Mouse (Mus musculus) ZHBTc4 (cell line): ENCODE measurements around the gene Ncam2.

ENCODE experiments used
- DNase-seq: peaks from one replicate; pipeline ENCODE4 v3.0.0-alpha.2; 2011; ENCODE audit warnings: low read depth, low spot score

Gene Ncam2

DNA sequence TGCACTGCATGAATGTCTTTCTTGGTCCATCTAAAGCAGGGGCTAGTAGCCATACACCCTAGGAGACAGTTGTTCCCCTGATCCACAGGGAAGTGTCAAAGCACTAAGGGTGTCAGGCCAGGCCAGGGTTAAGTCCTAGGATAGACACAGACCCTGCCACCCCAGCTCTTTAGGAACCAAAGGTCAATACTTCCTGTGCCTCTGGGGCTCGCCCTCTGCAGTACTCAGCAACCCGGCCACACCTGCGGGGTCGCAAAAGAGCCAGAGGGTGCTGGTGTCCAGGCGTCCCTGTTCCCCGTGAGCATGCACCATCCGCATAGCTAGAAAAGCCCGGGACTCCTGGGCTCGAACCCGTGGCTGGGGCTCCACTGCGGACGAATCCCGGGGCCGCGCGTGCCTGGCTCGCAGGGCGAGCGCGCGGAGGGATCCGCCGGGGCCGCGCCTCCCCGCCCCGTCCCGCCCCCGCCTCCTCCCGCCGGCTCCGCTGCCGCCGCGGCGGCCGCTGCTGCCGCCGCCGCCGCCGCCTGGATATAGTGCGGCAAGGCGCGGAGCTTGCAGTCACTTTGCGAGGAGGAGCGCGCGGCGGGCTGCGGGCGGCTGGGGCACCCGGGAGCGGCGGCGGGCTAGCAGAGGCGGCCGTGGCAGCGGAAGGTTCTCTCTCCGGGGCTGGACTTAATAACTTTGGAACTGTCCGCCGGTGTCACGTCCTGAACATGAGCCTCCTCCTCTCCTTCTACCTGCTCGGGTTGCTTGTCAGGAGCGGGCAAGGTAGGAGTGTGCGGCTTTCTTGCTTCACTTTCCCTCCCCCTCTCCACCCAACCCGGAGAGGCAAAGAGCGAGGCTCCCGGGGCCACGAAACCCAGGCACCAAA is at the start of gene Ncam2:
TSS of gene Ncam2 (plus strand) at position 497 of the 871 bp plus-strand sequence.
- peak; percentile 88 for DNase-seq

DNA sequence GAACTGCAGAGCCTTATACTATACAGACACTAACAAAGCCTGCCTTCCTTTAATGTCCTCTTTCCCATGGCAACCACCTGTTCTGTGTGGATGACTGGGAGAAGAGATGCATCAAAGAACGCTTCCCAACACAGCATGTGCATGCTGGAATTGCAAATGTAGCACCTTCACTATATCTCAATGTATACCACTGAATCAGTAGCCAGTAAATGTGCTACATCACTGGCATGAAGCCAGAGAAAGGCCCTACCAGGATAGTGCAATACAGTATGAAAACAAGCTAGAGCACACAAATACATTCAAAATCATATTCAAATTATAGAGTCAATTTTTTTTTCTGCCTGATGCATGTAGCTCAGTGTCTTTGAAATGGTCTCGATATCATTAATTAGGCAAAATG is 29.7 kb upstream of the Ncam2 start:
- no peak for DNase-seq

DNA sequence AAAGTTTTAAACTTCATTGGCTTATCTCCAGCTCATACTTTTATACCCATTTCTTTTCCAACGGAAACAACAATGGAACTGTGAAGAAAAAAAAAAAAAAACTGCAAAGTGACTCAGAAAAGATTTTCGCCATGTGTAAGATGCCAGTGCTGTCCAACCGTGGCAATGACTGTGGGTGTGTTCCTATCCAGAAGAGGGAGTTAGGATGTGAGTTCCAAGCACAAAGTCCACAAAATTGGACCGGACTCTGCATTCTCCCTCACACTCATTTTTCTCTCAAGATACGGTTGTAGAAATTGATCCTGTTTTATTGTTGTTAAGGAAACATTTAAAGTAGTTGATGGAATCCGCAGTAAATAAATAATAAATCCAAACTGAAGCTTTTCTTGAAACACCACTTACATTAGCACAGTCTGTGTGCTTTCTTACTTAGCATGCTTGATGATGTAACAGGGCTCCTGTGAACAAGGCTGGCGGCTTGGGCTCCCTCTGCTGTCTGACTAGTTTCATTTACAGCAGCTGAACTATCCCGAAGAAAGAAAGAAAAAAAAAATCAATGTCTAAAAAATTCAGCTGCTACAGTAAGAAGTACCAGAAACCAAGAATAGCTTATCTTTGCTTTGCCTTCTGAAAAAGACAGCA is 25.1 kb upstream of the Ncam2 start:
- peak; percentile 45 for DNase-seq

DNA sequence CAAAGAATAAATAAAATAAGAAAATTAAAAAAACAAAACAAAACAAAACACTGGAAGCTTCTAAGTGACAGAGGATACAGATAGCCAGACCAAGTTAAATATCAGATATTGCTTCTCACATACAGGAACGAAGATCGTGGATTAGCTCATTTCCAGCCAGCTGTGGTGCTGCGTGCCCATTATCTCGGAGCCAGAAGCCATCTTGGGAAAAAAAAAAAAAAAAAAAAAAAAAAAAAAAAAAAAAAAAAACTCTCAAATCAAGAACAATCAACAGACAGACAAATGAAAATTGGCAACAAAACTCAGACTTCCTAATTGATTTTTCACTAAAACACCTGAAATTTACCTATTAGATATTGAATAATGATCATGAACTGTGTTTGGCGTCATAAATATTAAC is 20.7 kb upstream of the Ncam2 start:
- DNase-seq = no peak

DNA sequence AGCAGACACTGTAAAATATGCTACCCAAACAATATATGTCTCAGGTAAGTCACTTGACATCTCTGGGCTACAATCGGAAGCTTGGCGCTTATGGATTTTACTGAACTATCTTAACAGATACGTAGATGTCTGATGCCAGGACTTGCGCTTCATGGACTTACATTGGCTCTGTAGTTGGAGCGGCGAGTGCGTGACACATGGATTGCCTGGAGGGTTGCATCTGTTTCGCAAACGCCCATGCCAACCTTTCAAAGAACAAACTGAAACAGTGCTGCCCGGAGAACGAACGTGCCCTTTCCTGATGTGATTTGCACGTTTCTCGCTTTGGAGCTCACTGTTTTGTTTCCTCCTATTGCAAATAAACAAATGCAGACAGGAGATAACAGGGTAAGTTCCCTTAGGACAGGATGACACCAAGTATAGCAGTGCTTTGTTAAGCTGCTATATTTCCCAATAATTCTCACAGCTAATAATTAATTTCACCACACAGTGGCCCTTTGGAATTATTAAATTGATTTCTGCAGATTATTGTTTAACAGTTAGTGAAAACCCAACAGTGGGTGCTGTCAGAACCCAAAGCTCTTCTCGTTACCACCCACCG is 12.8 kb upstream of the Ncam2 start:
- DNase-seq = no peak

DNA sequence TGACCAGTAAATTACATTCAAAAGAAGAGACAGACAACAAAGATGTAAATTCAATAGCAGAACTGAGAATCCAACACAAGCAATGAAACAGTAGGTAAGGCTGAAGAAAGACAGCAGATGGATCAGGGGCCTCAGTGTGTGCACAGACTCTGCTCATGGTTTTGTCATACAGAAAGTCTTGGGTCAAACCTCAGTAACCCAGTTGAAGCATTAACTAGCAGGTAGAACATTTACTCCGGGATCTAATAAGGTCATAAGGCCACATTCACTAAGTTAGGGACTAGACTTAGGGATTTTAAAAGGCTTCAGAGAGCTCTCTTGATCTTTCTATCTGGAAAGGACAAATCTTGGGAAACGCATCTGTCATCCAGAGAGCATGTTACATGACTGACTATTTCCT is 8.9 kb upstream of the Ncam2 start:
- no peak for DNase-seq

DNA sequence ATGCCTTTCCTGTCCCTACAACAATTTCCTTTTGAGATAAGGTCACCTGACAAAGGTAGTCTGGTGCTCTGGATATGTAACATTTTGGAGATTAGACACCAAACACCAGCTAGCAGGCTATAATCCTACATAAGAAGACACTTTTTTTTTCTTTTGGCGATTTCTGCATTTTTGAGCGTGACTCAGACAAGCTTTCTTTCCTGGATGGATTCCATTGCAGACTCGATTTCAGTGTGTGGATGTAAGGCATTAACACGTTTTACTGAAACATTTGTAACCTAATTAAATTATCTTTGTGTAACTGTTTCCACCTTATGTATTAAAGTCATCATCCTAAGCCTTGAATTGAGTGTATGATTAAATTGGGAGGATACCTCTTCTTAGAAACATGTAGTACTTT is 7.9 kb upstream of the Ncam2 start:
- DNase-seq = no peak

GRCm38 (mm10) chr16:81199467-81199866 is 1.0 kb upstream of the Ncam2 start:
- no peak for DNase-seq

DNA sequence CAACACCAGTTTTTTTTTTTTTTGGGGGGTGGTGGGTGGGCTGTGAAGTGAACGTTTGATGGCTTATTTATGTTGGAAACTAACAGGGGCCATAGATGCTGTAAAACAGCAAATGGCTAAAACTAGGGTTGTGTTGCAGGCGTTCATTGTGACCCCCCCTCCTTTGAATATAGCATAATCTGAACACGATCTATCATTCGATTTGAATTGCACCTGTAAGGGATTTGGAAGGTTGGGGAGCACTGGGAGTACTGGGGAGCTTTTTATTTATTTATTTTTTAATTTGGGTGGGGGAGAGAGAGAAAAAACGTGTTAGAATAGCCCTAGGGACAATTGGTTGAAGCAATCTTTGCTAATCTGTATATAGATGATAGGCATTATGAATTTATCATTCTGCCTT is 974 bp downstream of the Ncam2 start:
- no peak for DNase-seq

DNA sequence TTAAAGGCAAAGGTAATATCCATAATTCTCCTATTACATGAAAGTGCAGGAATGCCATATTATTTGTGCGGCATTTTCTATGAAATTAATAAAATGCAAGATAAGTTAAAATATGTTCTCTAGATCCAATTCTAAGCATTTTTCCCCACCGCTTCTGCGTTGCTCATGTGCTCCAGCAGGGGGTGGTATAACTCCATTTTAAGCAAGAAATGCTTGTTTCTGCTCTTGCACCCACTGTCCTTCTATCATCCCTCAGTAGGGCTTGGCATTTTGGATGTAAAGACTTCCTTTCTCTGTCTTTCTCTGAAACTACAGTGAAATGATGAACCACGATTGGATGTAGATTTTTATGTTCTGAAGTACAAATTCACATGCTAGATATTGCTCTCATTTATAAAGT is 1.5 kb downstream of the Ncam2 start:
- DNase-seq = peak; percentile 66

DNA sequence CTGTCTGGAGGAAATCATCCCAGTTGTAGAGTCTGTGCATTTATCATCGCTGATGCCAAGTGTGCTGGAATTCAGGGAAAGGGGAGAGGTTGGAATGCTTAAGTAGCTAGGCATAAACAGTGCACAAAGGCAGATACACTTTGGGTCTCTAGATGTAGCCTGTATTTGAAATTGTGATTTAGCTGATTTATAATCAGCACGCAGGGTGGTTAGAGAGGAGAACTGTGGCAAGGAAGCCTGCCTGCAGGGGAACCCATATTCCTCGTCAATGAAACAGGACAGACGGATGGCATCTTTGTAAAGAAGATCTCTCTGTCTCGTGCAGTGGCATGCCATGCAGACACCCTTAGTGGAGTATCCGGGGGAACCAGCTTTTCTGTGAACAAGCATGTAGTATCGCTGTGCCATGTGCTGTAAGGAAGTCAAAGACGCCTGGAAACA is 2.2 kb downstream of the Ncam2 start:
- no peak for DNase-seq

GRCm38 (mm10) chr16:81204405-81205034 is 4.0 kb downstream of the Ncam2 start:
- no peak for DNase-seq

- no peak for DNase-seq
Measured at GRCm38 (mm10) chr16:81221176-81221575, 20.7 kb downstream of the Ncam2 start.

DNA sequence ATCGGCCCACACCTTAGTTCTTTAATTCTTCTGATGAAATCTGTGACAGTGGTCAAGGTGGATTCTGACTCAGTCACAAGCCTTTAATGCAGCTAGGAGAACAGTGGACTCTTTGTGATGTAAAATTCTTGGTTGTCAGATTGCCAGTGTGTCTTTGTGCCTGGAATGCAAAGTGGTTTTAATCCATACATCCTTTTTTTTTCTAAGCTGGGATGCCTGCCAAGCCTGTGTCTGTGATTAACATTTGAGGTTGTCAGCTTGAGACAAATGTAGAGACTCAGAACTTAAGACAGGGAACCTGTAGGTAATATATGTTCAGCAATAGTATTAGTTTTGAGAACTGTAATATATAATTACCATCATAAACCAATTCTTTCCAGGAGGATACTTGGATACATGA is 23.3 kb downstream of the Ncam2 start:
- peak; percentile 49 for DNase-seq

DNA sequence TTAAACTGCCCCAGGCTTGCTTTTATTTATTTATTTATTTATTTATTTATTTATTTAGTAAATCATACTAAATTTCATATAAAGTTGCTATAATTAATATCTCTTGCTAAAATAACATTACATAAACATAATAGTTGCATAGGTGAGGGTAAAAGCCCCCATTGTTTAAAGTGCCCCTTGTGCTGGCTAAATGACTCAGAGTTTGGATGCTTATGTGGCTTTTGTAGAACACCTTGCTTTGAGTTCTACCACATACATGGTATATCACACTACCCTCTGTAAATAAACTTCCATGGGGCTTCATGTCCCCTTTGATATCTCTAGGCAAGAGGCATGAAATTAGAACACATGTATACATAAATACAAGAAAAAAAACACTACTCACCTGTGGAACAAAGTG is 23.8 kb downstream of the Ncam2 start:
- DNase-seq = no peak

DNA sequence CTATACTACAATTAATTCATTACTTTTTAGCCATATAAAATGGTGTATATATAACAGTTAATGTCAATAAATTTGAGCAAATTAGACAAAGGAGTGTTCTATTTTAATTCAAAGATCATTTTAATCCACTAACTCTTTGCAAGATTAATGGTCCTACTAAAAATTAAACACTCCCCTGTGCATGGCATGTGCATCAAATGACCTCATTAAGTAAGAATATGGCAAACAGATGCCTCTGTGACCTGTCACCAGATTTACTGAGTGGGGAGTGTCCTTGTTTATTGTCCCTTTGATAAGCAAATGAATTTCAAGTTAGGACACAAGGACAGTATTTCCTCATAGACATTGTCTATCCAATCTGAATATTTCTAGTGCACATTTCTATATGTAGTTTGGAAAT is 54.4 kb downstream of the Ncam2 start:
- no peak for DNase-seq

DNA sequence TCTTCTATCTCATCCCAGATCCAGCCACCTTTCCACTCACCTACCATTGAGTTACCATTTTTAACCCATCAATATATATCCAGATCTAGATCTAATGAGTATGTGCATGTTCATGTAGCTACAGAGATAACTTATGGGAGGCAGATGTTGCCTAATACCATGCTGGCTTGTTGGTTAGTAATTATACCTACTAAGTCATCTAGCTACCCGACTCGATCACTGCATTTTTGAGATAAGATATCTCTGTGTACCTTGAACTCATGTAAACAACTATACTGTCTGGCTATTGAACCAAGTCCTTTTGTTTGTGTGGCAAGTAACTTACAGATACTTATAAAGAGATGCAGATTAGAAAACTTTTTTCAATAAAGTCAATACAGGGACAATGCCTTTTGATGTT is 59.9 kb downstream of the Ncam2 start:
- DNase-seq = no peak

- DNase-seq = no peak
Measured at GRCm38 (mm10) chr16:81273597-81274360, 73.3 kb downstream of the Ncam2 start.

- DNase-seq = peak; percentile 55
Measured at GRCm38 (mm10) chr16:81284241-81284640, 83.7 kb downstream of the Ncam2 start.

DNA sequence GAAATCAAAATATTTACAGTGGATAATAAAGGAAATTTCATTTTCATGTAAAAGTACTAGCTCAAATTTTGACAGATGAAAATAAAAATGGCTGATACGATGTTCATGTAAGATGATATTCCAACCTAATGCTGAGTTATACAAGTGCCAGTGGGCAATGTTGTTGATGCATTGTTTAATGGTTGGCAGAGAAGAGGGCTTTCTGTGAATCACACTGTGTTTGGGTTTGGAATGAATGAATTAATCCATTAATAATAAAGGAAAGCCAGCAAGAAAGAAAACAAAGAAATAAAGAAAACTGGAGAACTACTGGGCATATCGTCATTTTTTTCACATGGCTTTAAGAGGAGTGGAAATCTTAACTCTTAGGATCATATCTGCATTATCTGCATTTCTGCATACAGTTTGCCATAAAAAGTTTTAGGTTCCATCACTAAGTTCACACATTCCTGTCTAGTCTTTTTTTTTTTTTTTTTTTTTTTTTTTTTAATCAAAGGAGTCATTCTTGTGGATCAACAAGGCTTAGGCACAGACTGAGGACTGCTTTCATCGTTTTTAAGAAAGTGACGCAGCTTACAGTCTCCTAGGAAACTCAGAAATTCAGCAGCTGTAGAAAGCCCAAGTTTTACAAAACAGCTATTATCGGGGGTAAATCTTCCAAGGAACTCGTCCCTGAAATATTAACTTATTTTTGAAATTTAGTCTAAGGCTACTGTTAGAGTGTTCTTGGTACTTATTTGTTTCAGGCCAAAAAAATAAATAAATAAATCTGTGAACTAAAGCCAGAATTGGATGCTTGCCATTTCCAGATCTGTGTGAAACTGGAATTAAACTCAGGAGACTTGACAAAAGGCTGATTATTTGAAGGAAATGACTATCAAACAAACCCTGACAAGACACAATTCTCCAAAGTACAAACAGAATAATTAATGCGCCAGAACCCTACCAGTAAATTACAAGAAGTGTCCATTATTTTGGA is 84.7 kb downstream of the Ncam2 start:
- DNase-seq = no peak
